22 mouse cellular contexts compared by ENCODE assay signal in the genomic region with DNA sequence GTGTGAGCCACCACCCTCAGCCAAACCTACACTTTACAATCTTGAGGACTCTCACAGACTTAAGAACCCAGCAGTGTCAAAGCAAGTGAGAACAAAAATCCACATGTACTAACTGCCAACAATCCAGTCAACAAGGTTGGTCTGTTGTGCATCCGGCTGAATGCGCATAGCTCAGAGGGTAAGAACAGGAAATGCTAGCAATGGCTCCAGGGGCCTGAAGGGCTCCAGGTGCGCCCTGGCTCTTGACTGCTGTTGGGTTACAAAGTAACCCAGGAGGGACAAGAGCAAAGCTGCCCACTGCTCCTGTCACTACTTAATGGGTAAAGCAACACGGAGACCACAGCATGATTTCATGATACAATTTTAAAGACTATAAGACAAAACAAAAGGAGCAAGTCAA.
DNase-seq lines count a peak whose midpoint lies in the region; TF ChIP-seq lines count a peak whose summit lies in the region.
"Had no signal": no experiment of that assay in that cellular context is flagged by ENCODE, and none has a peak within 500 bp of the region (broad histone marks: within the 10 kb centered on the region; RNA-seq: fewer than 3 reads in every experiment).

No protein-coding gene starts in this region.

- WGBS in lung, adult 2 months, result 60% methylated on average over 4 of the region's 4 CpGs

- no peak for TF ChIP-seq CTCF in left cerebral cortex, adult 2 months (IDR thresholded peaks at IDR 0.05)
- TF ChIP-seq CTCF in lung, adult 2 months (IDR thresholded peaks at IDR 0.05; ENCODE audit: insufficient read depth, low read length), result no peak

- H3K4me1 ChIP-seq in lung, adult 2 months (ENCODE audit: control insufficient read depth, insufficient read depth, low read length), result peaks cover 9% of the 10 kb centered on the region
- H3K4me1 ChIP-seq: embryonic facial prominence, embryonic 10.5 days; embryonic facial prominence, embryonic 15.5 days; forebrain, embryonic 12.5 days; limb, embryonic 10.5 days; limb, embryonic 15.5 days had no signal

- no peak for TF ChIP-seq POLR2A in lung, adult 2 months (IDR thresholded peaks at IDR 0.05; ENCODE audit: borderline replicate concordance, extremely low read depth, low read depth, low read length)

- H3K4me3 ChIP-seq in left cerebral cortex, adult 2 months, result no peak overlapping the region
- no peak overlapping the region for H3K4me3 ChIP-seq in lung, adult 2 months (replicated peaks; ENCODE audit: extremely low read depth, low read depth, low read length)
- H3K4me3 ChIP-seq: embryonic facial prominence, embryonic 10.5 days; embryonic facial prominence, embryonic 15.5 days; forebrain, embryonic 12.5 days; limb, embryonic 10.5 days; limb, embryonic 15.5 days had no signal

- DNase-seq in left cerebral cortex, adult 2 months (ENCODE audit: extremely low spot score in 1 of 2, low spot score in 2 of 2), result no peak
- no peak for DNase-seq in left cerebral cortex, postnatal 14 days (ENCODE audit: low spot score in 2 of 2)
- peak; percentile 3 for DNase-seq in lung, postnatal 25 days (ENCODE audit: low spot score)
- DNase-seq in lung, adult 2 months, result no peak
- DNase-seq in thymus, postnatal 0 days (ENCODE audit: low spot score), result peak; percentile 65
- peak; percentile 66 for DNase-seq in thymus, postnatal 4 days
- no peak for DNase-seq in frontal cortex, postnatal 25 days (ENCODE audit: low spot score in 2 of 2)
- DNase-seq in cerebellum, adult 9-10 months, result no peak
- DNase-seq: adrenal gland, postnatal 10 days; cerebellum, adult 9-11 months; gastrocnemius, postnatal 14 days; heart, postnatal 14 days; kidney, adult 2 months; kidney, postnatal 36 days; midbrain, embryonic 14.5 days had no signal

- intact Hi-C loops in left cerebral cortex, adult 2 months (cut with DNase I), result no loop called here
- intact Hi-C loops in left cerebral cortex, postnatal 14 days (cut with DNase I), result loop anchor here (5.0 kb wide), 1 partner anchor 39 kb away; no protein-coding TSS in a partner anchor

- peak overlapping the region; percentile 13; the same call in 1 of the 2 replicates for H3K27ac ChIP-seq in left cerebral cortex, adult 2 months
- H3K27ac ChIP-seq: embryonic facial prominence, embryonic 10.5 days; embryonic facial prominence, embryonic 15.5 days; forebrain, embryonic 12.5 days; limb, embryonic 10.5 days; limb, embryonic 15.5 days; liver, embryonic 14.5 days; macrophage had no signal

Comparison
In these comparisons a context has a peak if more than half of its experiments do, and no peak if none do; other contexts are left out.
1. DNase-seq: peak in lung, postnatal 25 days (single experiment), thymus, postnatal 0 days (single experiment) and thymus, postnatal 4 days (single experiment); none in left cerebral cortex, adult 2 months (0 of 2), left cerebral cortex, postnatal 14 days (0 of 2), lung, adult 2 months (single experiment), frontal cortex, postnatal 25 days (0 of 2) and cerebellum, adult 9-10 months (single experiment).